Mouse (Mus musculus) megakaryocyte, embryonic 14.5 days (primary cell): ENCODE data around the gene Myo1a.

Experiments
- FLI1 ChIP-seq: IDR thresholded peaks from 2 replicates; pipeline ENCODE4 v1.6.1; 2012; ENCODE audit warnings: low read length, inconsistent platforms, mixed read lengths
- GATA1 ChIP-seq: IDR thresholded peaks from 3 replicates; pipeline ENCODE4 v1.6.1; 2012; ENCODE audit warnings: mixed read lengths, low read length, inconsistent platforms, borderline replicate concordance

DNA sequence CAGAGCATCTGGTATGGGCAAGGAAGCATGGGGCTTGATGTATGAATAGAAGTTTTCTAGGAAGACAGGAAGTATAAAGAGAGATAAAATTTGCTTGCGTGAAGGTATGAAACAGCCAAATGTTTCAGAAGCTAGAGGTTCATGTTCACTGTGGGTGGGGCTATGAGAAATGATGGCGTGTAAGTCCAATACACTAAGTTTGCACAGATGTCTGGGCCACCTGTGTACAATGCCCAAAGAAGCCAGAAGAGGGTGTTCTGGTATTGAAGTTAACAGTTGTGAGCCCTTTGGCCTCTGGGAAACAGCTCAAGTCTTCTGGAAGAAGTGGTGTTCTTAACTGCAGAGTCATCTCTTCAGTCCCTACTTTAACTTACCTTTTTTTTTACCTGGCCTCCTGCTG, 34.8 kb upstream of the Myo1a start:
- TF ChIP-seq GATA1 = no peak
- no peak for TF ChIP-seq FLI1
